Mouse (Mus musculus) thymus, adult 18-20 months (tissue): ENCODE data around the gene Naa10.

ENCODE experiments used
- DNase-seq, 2 experiments: peaks; one replicate each; pipeline ENCODE4 v3.0.0; 2022; ENCODE audit warnings: mixed read lengths in 2 of 2

Naa10 gene

GRCm38 (mm10) chrX:73914827-73915703 is 6.7 kb downstream of the Naa10 start:
- DNase-seq: peak; percentile 89 to 92

DNA sequence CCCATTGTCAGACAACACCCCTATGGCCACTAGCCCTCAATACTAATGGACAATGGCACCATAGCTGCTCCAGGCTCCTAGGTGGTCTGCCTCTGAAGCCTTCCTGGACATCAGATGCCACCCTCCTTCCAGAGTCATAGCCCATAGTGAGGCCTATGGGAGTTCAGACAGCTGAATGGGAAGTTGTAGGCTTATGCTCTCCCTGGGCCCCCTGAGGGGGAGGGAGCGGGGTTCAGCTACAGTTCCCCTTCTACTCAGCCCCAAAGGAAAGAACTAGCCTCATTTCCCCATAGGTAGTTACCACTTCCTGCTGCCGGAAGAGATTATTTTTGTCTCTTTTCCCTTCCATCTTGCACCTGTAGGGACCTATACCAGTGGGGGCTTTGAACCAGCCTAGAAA is 10.2 kb downstream of the Naa10 start:
- DNase-seq: peak; percentile 56 to 79

- DNase-seq: peak; percentile 72 to 80
Observed at GRCm38 (mm10) chrX:73911156-73911555, 10.6 kb downstream of the Naa10 start.

- DNase-seq: no peak
Observed at GRCm38 (mm10) chrX:73910451-73910850, 11.3 kb downstream of the Naa10 start.

DNA sequence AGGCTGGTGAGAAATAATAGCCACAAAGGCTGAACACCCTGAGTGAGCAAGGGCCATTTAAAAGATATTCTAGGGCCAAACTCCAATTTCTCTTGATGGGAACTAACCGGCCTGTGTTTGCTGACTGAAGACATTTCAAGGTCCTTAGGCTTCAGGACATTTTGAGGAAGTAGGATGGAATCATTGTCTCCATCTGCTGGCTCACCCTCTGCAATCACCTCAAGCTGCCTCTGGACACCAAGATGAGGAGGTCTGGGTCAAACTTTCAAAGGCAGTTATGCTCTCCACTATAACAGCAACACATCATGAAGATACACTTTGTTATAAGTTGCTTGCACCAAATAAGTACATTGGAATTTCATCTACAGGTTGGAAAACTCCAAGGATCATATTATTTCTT is 11.7 kb downstream of the Naa10 start:
- DNase-seq: no peak

GRCm38 (mm10) chrX:73897959-73898358 is 23.8 kb downstream of the Naa10 start:
- no peak for DNase-seq

DNA sequence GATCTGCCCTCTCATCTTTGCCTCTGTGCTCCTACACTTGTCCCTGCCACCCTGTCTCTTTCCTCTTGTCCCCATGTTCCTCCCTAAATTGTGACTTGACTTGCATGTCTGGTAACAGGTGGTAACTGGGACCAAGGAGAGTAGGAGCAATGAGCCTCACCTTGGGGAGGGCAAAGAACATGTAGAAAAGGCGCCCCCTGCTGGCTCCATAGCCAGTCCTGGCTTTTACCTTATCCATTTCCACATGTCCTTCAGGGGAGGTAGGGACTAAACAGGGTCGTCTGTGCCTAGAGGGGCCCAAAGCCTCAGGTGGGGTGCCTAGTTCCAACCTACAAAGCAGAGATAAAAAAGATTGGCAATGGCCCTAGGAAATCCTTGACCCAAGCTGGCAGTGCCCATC is 26.0 kb downstream of the Naa10 start, which contains the start of gene L1cam:
TSS of gene L1cam (minus strand) at position 387 of the 400 bp plus-strand sequence.
- DNase-seq: peak in 1 of 2 experiments; percentile 18

- DNase-seq: no peak
Observed at GRCm38 (mm10) chrX:73892833-73893232, 28.9 kb downstream of the Naa10 start.

DNA sequence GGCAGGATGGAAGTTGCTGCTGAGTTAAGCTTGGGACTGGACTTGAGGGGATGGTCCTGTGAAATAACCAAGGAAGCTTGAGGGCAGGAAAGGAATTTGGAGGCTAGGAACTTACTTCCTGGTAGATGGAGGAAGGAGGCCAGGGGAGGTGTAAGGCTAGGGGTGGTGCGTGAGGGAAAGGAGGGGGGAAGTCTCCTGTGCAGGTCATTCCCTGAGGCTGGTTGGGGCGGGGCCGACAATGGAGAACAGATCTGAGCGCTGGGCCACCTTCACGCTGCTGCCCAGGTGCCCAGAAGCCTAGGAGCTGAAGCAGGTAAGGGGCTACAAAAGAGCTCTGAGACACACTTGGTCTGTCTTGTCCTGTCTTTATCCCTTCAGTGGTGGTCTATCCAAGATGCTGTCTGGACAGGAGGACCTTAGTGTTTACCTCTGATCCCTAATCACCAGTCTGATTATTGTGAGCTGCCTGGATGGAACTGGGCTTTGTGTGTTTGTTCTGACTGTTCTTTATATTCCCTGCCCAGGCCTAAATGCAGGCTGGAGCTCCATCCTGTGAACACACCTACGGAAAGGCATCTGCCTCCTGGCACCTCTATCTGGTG is 30.1 kb downstream of the Naa10 start, which contains the start of gene Avpr2:
TSS of gene Avpr2 (plus strand) at position 552 of the 602 bp plus-strand sequence.
- DNase-seq: no peak

GRCm38 (mm10) chrX:73881463-73881862 is 40.3 kb downstream of the Naa10 start:
- no peak for DNase-seq

DNA sequence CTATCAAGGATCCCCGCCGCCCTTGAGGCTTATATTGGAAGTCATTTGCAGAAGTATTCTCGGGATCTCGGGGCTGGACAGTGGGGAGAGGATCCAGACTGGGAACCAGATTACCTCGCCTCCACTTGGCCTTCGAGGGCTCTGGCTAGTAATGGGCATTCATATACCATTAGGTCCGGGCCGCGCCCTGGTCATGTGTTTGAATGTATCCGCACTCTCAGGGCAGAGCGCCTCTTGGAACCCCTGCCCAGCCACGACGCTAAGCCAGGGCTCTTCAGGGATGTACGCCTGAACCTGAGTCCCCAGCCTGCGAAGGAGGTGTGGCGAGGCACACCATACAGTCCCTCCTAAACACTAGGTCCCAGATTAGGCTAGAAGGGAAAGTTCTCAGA is 40.7 kb downstream of the Naa10 start:
- DNase-seq: no peak

DNA sequence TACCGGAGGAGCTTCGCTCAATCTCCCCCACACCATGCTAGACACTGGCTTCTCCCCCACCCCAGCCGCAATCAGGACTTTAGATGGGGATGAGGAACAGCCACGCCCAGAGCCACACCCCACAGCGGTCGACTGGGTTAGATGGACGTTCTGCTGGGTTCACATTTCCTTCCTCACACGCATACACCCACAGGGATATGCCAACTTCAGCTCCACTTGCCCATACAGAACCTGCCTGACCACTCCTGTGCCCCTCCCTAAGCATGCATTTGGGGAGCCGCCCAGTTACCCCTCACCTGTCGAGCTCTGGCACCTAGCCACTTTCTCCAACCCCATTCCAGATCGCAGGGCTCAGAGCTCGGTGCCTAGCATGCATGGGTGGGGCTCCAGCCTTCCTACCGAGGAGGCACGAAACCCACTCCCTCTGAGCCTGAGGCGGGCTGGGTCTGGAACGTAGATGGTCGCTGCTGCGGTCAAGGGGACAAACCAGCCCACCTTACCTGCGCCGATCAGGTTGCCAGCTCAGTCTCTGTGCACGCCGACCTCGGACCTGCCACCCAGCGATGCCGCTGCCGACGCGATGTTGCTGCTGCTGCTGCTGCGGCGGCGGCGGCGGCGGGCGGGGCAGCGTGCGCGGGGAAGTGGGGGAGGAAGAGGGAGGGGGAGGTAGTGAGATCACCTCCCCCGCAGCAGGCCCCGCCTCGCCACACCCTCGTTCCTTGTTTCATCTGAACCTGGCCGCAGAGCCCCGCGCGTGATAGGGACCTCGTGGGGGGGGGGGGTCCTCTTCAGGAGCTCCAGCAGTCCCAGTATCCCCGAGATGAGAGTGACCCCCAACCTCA is 41.3 kb downstream of the Naa10 start:
- peak; percentile 31 for DNase-seq

GRCm38 (mm10) chrX:73877014-73877413 is 44.7 kb downstream of the Naa10 start:
- DNase-seq: no peak

- DNase-seq: no peak
Observed at GRCm38 (mm10) chrX:73875881-73876280, 45.9 kb downstream of the Naa10 start.

GRCm38 (mm10) chrX:73871956-73872355 is 49.8 kb downstream of the Naa10 start:
- DNase-seq: no peak

DNA sequence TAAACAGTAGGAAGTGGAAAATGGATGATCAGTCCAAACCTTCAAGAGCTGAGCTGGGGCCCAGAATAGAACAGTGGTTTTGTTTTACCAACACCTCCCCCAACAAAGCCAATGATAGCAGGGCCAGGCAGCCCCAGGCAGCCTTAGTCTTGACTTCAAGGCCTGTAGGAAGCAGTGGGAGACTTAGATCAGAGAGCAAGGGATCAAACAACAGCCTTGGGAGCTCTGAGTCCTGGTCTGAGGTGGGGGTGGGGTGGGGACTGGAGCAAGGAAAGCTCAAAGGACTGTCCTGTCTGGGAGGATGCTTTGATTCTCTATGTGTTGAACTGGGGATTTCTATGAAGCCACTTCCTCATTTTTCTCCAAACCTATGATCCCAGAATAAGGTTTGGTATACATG is 50.3 kb downstream of the Naa10 start:
- DNase-seq: no peak

DNA sequence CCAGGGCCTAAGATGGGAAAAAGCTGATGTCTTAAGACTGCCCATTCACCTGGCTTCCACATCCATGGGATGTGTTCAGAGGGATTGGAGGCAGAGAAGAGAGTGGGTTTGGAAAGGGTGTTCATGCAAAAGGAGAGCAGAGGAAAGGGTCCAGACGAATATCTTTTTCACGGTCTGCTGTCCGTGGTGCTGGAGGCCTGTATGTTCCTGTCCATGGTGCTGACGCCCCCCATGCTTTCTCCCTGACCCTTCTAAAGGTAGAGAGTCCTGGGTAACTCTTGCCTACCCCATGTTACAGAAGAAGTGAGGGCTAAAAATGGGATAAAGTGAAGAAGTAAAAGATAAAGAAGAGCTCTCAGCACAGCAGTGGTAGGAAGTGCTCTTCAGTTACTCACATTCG is 52.4 kb downstream of the Naa10 start:
- no peak for DNase-seq

DNA sequence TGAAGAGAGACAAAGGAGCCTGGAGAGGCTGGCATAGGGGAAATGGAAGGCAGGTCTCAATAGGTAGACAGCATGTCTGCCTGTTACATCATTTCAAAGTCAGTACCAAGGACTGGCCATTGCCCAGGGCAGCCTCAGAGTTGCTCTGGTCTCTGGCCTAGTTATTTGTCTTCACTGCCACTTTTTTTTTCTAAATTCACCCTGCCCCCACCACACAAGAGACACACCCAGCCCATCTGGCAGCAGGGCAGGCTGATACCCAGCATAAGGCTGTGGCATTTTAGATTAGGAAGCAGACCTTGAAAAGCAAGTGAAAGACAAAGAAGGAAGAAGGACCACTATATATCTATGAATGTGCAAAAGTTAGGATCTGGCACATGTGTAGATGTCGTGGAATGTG is 53.9 kb downstream of the Naa10 start:
- no peak for DNase-seq

DNA sequence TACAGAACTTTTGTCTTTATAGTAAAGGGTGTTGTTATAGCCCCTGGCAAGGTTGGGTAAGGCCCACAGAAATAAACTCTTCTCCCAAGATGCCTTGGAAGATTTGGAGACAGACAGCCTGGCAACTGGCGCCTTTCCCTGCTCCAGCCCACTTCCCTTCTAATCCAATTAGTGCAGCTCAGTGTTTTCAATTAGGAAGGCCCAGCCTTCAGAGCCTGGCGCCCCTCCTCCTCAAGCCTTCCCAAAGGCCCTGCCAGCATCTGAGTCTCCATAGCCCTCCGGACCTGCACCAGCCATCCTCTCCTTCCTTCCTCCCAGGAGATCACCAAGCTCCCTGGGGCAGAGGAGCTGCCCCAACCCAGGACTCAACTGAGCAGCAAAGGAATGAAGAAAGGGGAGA is 54.5 kb downstream of the Naa10 start:
- DNase-seq: no peak
